Mouse (Mus musculus) olfactory bulb, adult 2 months (tissue): ENCODE measurements at regions not wholly inside any gene's neighbourhood (a gene's known extent, or its start where the extent isn't known, plus 50 kb on each side); places are given as distances from the start of the nearest gene placed in this dataset.

Experiments
- H3K27ac ChIP-seq: fragments of 200-500 bp; 2 replicates; pipeline ENCODE4 v1.5.1; 2012; ENCODE audit warnings: low read depth, low read length; ENCODE audit not compliant: insufficient read depth
- H3K4me1 ChIP-seq: fragments of 200-500 bp; 2 replicates; pipeline ENCODE4 v1.6.1; 2012; ENCODE audit warnings: low read length; ENCODE audit not compliant: control insufficient read depth, insufficient read depth
- H3K4me3 ChIP-seq: fragments of 200-500 bp; 2 replicates; pipeline ENCODE4 v1.5.1; 2012; ENCODE audit warnings: mild to moderate bottlenecking, low read depth, low read length, moderate library complexity; ENCODE audit not compliant: insufficient read depth
- CTCF ChIP-seq: fragments of 200-500 bp; IDR thresholded peaks from 2 replicates; pipeline ENCODE4 v1.5.1; 2012; ENCODE audit warnings: low read depth, mild to moderate bottlenecking, low read length, moderate library complexity; ENCODE audit not compliant: insufficient read depth
- POLR2A ChIP-seq: fragments of 200-500 bp; IDR thresholded peaks from 2 replicates; pipeline ENCODE4 v1.6.1; 2012; ENCODE audit warnings: mild to moderate bottlenecking, low read depth, low read length, moderate library complexity; ENCODE audit not compliant: insufficient read depth
- WGBS: fragments of 180-500 bp; shearing (Covaris S2); methylation state at CpG from one replicate; pipeline ENCODE4 v1.1.7; 2018; 5-methylcytosine and 5-hydroxymethylcytosine counted together

- Histone ChIP-seq H3K4me1 (no peaks in the 10 kb centered on the region), H3K27ac (no peak overlapping the region), H3K4me3 (no peak overlapping the region)
- TF ChIP-seq POLR2A: no peak
- TF ChIP-seq CTCF: no peak
- 96% methylated on average over 1 of the region's 1 CpGs for WGBS
Observed at GRCm38 (mm10) chr13:5008296-5008695, 399.3 kb upstream of the Akr1e1 start.

GRCm38 (mm10) chr13:5022439-5022838 lies 413.5 kb upstream of the Akr1e1 start:
- no peaks in the 10 kb centered on the region for H3K4me1 ChIP-seq
- no peak overlapping the region for H3K4me3 ChIP-seq
- TF ChIP-seq POLR2A: no peak
- TF ChIP-seq CTCF: no peak
- no peak overlapping the region for H3K27ac ChIP-seq
- WGBS: 91% methylated on average over 7 of the region's 7 CpGs

GRCm38 (mm10) chr13:5059859-5060258 lies 450.9 kb upstream of the Akr1e1 start:
- TF ChIP-seq CTCF (no peak), POLR2A (no peak)
- WGBS: 60% methylated on average over 2 of the region's 2 CpGs
- H3K4me1 ChIP-seq: no peaks in the 10 kb centered on the region
- no peak overlapping the region for H3K27ac ChIP-seq
- H3K4me3 ChIP-seq: no peak overlapping the region

GRCm38 (mm10) chr13:5060462-5060861 lies 451.5 kb upstream of the Akr1e1 start:
- Histone ChIP-seq H3K4me3 (no peak overlapping the region), H3K4me1 (no peaks in the 10 kb centered on the region), H3K27ac (no peak overlapping the region)
- WGBS: 52% methylated on average over 2 of the region's 2 CpGs
- TF ChIP-seq POLR2A (no peak), CTCF (no peak)

- no peak overlapping the region for H3K27ac ChIP-seq
- no peak overlapping the region for H3K4me3 ChIP-seq
- TF ChIP-seq CTCF: no peak
- no peak for TF ChIP-seq POLR2A
- 82% methylated on average over 5 of the region's 5 CpGs for WGBS
- no peaks in the 10 kb centered on the region for H3K4me1 ChIP-seq
Observed at GRCm38 (mm10) chr13:5107454-5107853, 498.5 kb upstream of the Akr1e1 start.

- WGBS: 93% methylated on average over 3 of the region's 3 CpGs
- H3K4me1 ChIP-seq: no peaks in the 10 kb centered on the region
- no peak overlapping the region for H3K4me3 ChIP-seq
- no peak overlapping the region for H3K27ac ChIP-seq
- TF ChIP-seq POLR2A: no peak
- TF ChIP-seq CTCF: no peak
Observed at GRCm38 (mm10) chr13:5154911-5155310, 545.9 kb upstream of the Akr1e1 start.

GRCm38 (mm10) chr13:5159765-5160684 lies 551.1 kb upstream of the Akr1e1 start:
- Histone ChIP-seq H3K4me3 (no peak overlapping the region), H3K27ac (no peak overlapping the region), H3K4me1 (no peaks in the 10 kb centered on the region)
- TF ChIP-seq CTCF (no peak), POLR2A (no peak)
- 35% methylated on average over 5 of the region's 5 CpGs for WGBS

GRCm38 (mm10) chr13:5166716-5167115 lies 557.7 kb upstream of the Akr1e1 start:
- 68% methylated on average over 2 of the region's 2 CpGs for WGBS
- H3K27ac ChIP-seq: no peak overlapping the region
- H3K4me1 ChIP-seq: no peaks in the 10 kb centered on the region
- no peak overlapping the region for H3K4me3 ChIP-seq
- TF ChIP-seq POLR2A: no peak

- no peak for TF ChIP-seq POLR2A
- no peak for TF ChIP-seq CTCF
- Histone ChIP-seq H3K4me1 (no peaks in the 10 kb centered on the region), H3K4me3 (no peak overlapping the region), H3K27ac (no peak overlapping the region)
- 50% methylated on average over 4 of the region's 4 CpGs for WGBS
Observed at GRCm38 (mm10) chr13:5178996-5179395, 570.0 kb upstream of the Akr1e1 start.
